In the genomic region with DNA sequence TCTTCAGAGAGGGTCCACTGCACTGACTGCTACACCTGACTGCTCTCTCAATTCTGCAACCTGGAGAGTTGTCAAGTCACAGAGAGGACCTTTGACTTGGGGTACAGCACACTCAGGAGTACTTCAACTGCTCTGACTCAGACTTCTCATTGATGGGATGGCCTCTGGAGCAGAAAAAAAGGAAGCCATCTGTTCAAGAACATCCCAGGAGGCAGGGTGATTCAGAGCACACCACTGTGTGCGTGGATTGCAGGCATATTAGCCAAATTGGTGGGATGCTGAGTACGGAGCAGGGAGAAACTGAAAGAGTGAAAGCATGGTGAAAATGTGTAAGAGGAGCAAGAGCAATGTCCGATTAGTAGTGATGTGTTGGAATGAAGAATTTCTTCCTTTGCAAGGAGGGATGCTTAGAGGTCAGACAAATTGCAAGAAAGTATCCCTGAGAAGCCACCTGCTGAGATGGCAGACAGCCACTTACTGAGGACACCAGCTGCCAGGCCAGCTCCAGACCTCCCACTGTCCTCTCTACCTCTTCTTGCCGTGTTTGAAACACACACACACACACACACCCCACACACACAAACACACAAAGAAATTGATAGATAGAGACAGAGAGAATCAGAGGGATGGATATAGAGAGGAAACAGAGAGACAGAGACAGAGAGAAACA, we compare ENCODE assay signal across 29 mouse cellular contexts.
DNase-seq lines count a peak whose midpoint lies in the region; ATAC-seq and TF ChIP-seq lines count a peak whose summit lies in the region.
"Had no signal": no experiment of that assay in that cellular context is flagged by ENCODE, and none has a peak within 500 bp of the region (broad histone marks: within the 10 kb centered on the region; RNA-seq: fewer than 3 reads in every experiment).

No protein-coding gene starts in this region.

- WGBS in midbrain, postnatal 0 days, result 70% methylated on average over 4 of the region's 4 CpGs
- WGBS in midbrain, embryonic 16.5 days, result 74% methylated on average over 4 of the region's 4 CpGs
- WGBS in lung, postnatal 0 days, result 79% methylated on average over 4 of the region's 4 CpGs

- intact Hi-C loops in heart, postnatal 25 days (cut with DNase I), result no loop called here

- peak; percentile 88 for DNase-seq in heart, adult 11 months
- no peak for DNase-seq in heart, postnatal 25 days (ENCODE audit: low spot score)
- peak; percentile 15 for DNase-seq in midbrain, postnatal 0 days (ENCODE audit: low spot score)
- peak; percentile 39 to 54 for DNase-seq in cerebellum, postnatal 14 days
- DNase-seq in embryo, embryonic 9.5 days (ENCODE audit: extremely low spot score), result no peak
- DNase-seq in lung, postnatal 0 days (ENCODE audit: low spot score), result no peak
- DNase-seq: adrenal gland, adult 2 months; adrenal gland, postnatal 36 days; gastrocnemius, postnatal 14 days; heart, postnatal 36 days; kidney, postnatal 14 days; layer of hippocampus, postnatal 36 days; lung, embryonic 14.5 days; lung, postnatal 36 days; thymus, adult 2 months; thymus, postnatal 36 days had no signal

- no peak overlapping the region for H3K27ac ChIP-seq in midbrain, postnatal 0 days (ENCODE audit: low read depth, low read length)
- H3K27ac ChIP-seq in midbrain, embryonic 16.5 days (ENCODE audit: low read length), result no peak overlapping the region
- no peak overlapping the region for H3K27ac ChIP-seq in lung, postnatal 0 days (ENCODE audit: low read length)
- H3K27ac ChIP-seq: embryonic facial prominence, embryonic 12.5 days; heart, embryonic 10.5 days; heart, embryonic 15.5 days; hindbrain, embryonic 13.5 days; layer of hippocampus, adult 2 months; limb, embryonic 12.5 days; liver, embryonic 15.5 days; neural tube, embryonic 13.5 days had no signal

- no peaks in the 10 kb centered on the region for H3K9me3 ChIP-seq in midbrain, postnatal 0 days (ENCODE audit: low read length)
- no peaks in the 10 kb centered on the region for H3K9me3 ChIP-seq in midbrain, embryonic 16.5 days (replicated peaks; ENCODE audit: control insufficient read depth, low read length, poor library complexity, severe bottlenecking)
- no peaks in the 10 kb centered on the region for H3K9me3 ChIP-seq in lung, postnatal 0 days (ENCODE audit: low read length)
- H3K9me3 ChIP-seq: embryonic facial prominence, embryonic 12.5 days; heart, embryonic 10.5 days; heart, embryonic 15.5 days; hindbrain, embryonic 13.5 days; limb, embryonic 12.5 days; liver, embryonic 15.5 days; neural tube, embryonic 13.5 days had no signal

- no peak for ATAC-seq in midbrain, postnatal 0 days (ENCODE audit: low FRiP score)
- no peak for ATAC-seq in midbrain, embryonic 16.5 days
- no peak for ATAC-seq in lung, postnatal 0 days
- ATAC-seq: CD4-positive, CD25-positive, alpha-beta regulatory T cell, adult 4 months; forebrain, embryonic 14.5 days; intestine, postnatal 0 days had no signal

- no peak overlapping the region for H3K4me3 ChIP-seq in midbrain, postnatal 0 days (ENCODE audit: low read depth, low read length)
- no peak overlapping the region for H3K4me3 ChIP-seq in midbrain, embryonic 16.5 days (ENCODE audit: low read depth, low read length)
- no peak overlapping the region for H3K4me3 ChIP-seq in lung, postnatal 0 days (ENCODE audit: low read depth, low read length)
- H3K4me3 ChIP-seq: embryonic facial prominence, embryonic 12.5 days; heart, embryonic 10.5 days; heart, embryonic 15.5 days; hindbrain, embryonic 13.5 days; layer of hippocampus, adult 2 months; limb, embryonic 12.5 days; liver, embryonic 15.5 days; neural tube, embryonic 13.5 days had no signal

- no peaks in the 10 kb centered on the region for H3K4me1 ChIP-seq in midbrain, postnatal 0 days (ENCODE audit: insufficient read depth, low read length)
- no peaks in the 10 kb centered on the region for H3K4me1 ChIP-seq in midbrain, embryonic 16.5 days (ENCODE audit: control insufficient read depth, insufficient read depth, low read length)
- H3K4me1 ChIP-seq in lung, postnatal 0 days (ENCODE audit: insufficient read depth, low read depth, low read length), result no peaks in the 10 kb centered on the region
- H3K4me1 ChIP-seq: embryonic facial prominence, embryonic 12.5 days; heart, embryonic 10.5 days; heart, embryonic 15.5 days; hindbrain, embryonic 13.5 days; limb, embryonic 12.5 days; liver, embryonic 15.5 days; neural tube, embryonic 13.5 days had no signal

- H3K36me3 ChIP-seq in midbrain, postnatal 0 days (ENCODE audit: insufficient read depth, low read length), result no peaks in the 10 kb centered on the region
- no peaks in the 10 kb centered on the region for H3K36me3 ChIP-seq in midbrain, embryonic 16.5 days (ENCODE audit: control insufficient read depth, insufficient read depth, low read length)
- no peaks in the 10 kb centered on the region for H3K36me3 ChIP-seq in lung, postnatal 0 days (ENCODE audit: insufficient read depth, low read length)
- H3K36me3 ChIP-seq: embryonic facial prominence, embryonic 12.5 days; heart, embryonic 10.5 days; heart, embryonic 15.5 days; hindbrain, embryonic 13.5 days; limb, embryonic 12.5 days; liver, embryonic 15.5 days; neural tube, embryonic 13.5 days had no signal

- no peaks in the 10 kb centered on the region for H3K27me3 ChIP-seq in midbrain, postnatal 0 days (ENCODE audit: insufficient read depth, low read length)
- no peaks in the 10 kb centered on the region for H3K27me3 ChIP-seq in midbrain, embryonic 16.5 days (ENCODE audit: control insufficient read depth, insufficient read depth, low read depth, low read length)
- no peaks in the 10 kb centered on the region for H3K27me3 ChIP-seq in lung, postnatal 0 days (replicated peaks; ENCODE audit: insufficient read depth, low read length)
- H3K27me3 ChIP-seq: embryonic facial prominence, embryonic 12.5 days; heart, embryonic 15.5 days; hindbrain, embryonic 13.5 days; limb, embryonic 12.5 days; liver, embryonic 15.5 days; neural tube, embryonic 13.5 days had no signal

- H3K4me2 ChIP-seq in midbrain, postnatal 0 days (ENCODE audit: low read depth, low read length, poor library complexity, severe bottlenecking), result no peak overlapping the region
- no peak overlapping the region for H3K4me2 ChIP-seq in midbrain, embryonic 16.5 days (ENCODE audit: low read length)
- H3K4me2 ChIP-seq in lung, postnatal 0 days (replicated peaks; ENCODE audit: low read depth, low read length), result no peak overlapping the region
- H3K4me2 ChIP-seq: embryonic facial prominence, embryonic 12.5 days; heart, embryonic 15.5 days; hindbrain, embryonic 13.5 days; limb, embryonic 12.5 days; liver, embryonic 15.5 days; lung, embryonic 14.5 days; midbrain, embryonic 11.5 days; neural tube, embryonic 13.5 days had no signal

- TF ChIP-seq EP300 in lung, postnatal 0 days (IDR thresholded peaks at IDR 0.05), result no peak

- TF ChIP-seq CTCF in midbrain, postnatal 0 days (IDR thresholded peaks at IDR 0.05), result no peak
- TF ChIP-seq CTCF in lung, postnatal 0 days (IDR thresholded peaks at IDR 0.05), result no peak

- no peak overlapping the region for H3K9ac ChIP-seq in midbrain, postnatal 0 days (replicated peaks; ENCODE audit: low read length, poor library complexity, severe bottlenecking)
- H3K9ac ChIP-seq in midbrain, embryonic 16.5 days (ENCODE audit: low read depth, low read length), result no peak overlapping the region
- no peak overlapping the region for H3K9ac ChIP-seq in lung, postnatal 0 days (replicated peaks; ENCODE audit: low read depth)
- H3K9ac ChIP-seq: embryonic facial prominence, embryonic 12.5 days; heart, embryonic 15.5 days; hindbrain, embryonic 13.5 days; limb, embryonic 12.5 days; liver, embryonic 15.5 days; lung, embryonic 14.5 days; neural tube, embryonic 13.5 days had no signal

Comparison
In these comparisons a context has a peak if more than half of its experiments do, and no peak if none do; other contexts are left out.
1. DNase-seq: peak in heart, adult 11 months (single experiment), midbrain, postnatal 0 days (single experiment) and cerebellum, postnatal 14 days (2 of 2); none in heart, postnatal 25 days (single experiment), embryo, embryonic 9.5 days (single experiment) and lung, postnatal 0 days (single experiment).